Mouse (Mus musculus): ENCODE results near the gene Dock10.

- TF ChIP-seq POLR2A (IDR thresholded peaks at IDR 0.05; ENCODE audit: low read depth, low read length), result no peak
- no peak for TF ChIP-seq CTCF (conservative IDR thresholded peaks at IDR 0.05; ENCODE audit: insufficient read depth, insufficient read length, low read depth, low read length)
These were observed 155.2 kb downstream of the Dock10 start for GRCm38 (mm10) chr1:80603081-80603480.

All from kidney, adult 2 months (tissue).